19 mouse cellular contexts compared by ENCODE assay signal in genomic region chr6:85713105-85713504, GRCm38 (mm10). TPM values are rescaled to one million over a fixed set of nuclear protein-coding genes. Genes with fewer than 3 reads are reported as not detected.
A peak's percentile ranks its signal among the peaks of the same experiment; 100 is the strongest.
DNase-seq lines count a peak whose midpoint lies in the region; ATAC-seq and TF ChIP-seq lines count a peak whose summit lies in the region.
"Not testable (repeated sequence)": the region's sequence is repeated elsewhere in the genome, so short reads cannot be mapped to it uniquely, and the experiment has no call there.
"Had no signal": no experiment of that assay in that cellular context is flagged by ENCODE, and none has a peak within 500 bp of the region (broad histone marks: within the 10 kb centered on the region; RNA-seq: fewer than 3 reads in every experiment).

Nat8f7 (minus strand) TSS chr6:85713205.

- not testable (repeated sequence) for H3K4me1 ChIP-seq in intestine, postnatal 0 days (replicated peaks; ENCODE audit: control insufficient read depth, insufficient read depth, low read length); liver, adult 2 months (ENCODE audit: control insufficient read depth, insufficient read depth, low read length); stomach, postnatal 0 days (replicated peaks; ENCODE audit: control insufficient read depth, insufficient read depth)

- ATAC-seq in intestine, postnatal 0 days; stomach, postnatal 0 days (ENCODE audit: low FRiP score, low TSS enrichment): not testable (repeated sequence)

- H3K79me2 ChIP-seq in liver, adult 2 months (ENCODE audit: control insufficient read depth, insufficient read depth, low read length): not testable (repeated sequence)

- peak; percentile 21; the same call in 1 of the 2 replicates for TF ChIP-seq CTCF in intestine, postnatal 0 days (IDR thresholded peaks at IDR 0.05; ENCODE audit: low read depth)
- TF ChIP-seq CTCF in liver, adult 2 months (IDR thresholded peaks at IDR 0.05; ENCODE audit: low read depth, low read length): peak; percentile 32; the same call in 1 of the 2 replicates
- 0 out of 2 replicates have a peak, but pooled peaks have one; percentile 23 for TF ChIP-seq CTCF in stomach, postnatal 0 days (IDR thresholded peaks at IDR 0.05; ENCODE audit: low read depth)

- TF ChIP-seq POLR2A in liver, adult 2 months (IDR thresholded peaks at IDR 0.05; ENCODE audit: extremely low read depth, insufficient read depth, low read length): not testable (repeated sequence)

- not testable (repeated sequence) for TF ChIP-seq EP300 in stomach, postnatal 0 days (optimal IDR thresholded peaks at IDR 0.05)

- H3K27ac ChIP-seq in intestine, postnatal 0 days (ENCODE audit: low read depth, low read length); liver, adult 2 months (replicated peaks; ENCODE audit: insufficient read depth, low read depth, low read length); stomach, postnatal 0 days (replicated peaks): not testable (repeated sequence)

- WGBS in intestine, postnatal 0 days: 82% methylated on average over 9 of the region's 10 CpGs
- WGBS in liver, adult 2 months: 77% methylated on average over 10 of the region's 10 CpGs
- 82% methylated on average over 10 of the region's 10 CpGs for WGBS in stomach, postnatal 0 days

- H3K9ac ChIP-seq in intestine, postnatal 0 days (ENCODE audit: low read depth, low read length); liver, adult 2 months (ENCODE audit: low read depth, low read length); stomach, postnatal 0 days (ENCODE audit: low read length): not testable (repeated sequence)

- peak; percentile 6 for DNase-seq in adrenal gland, postnatal 14 days
- peak; percentile 8 for DNase-seq in gastrocnemius, postnatal 10 days
- DNase-seq in liver, adult 2 months (ENCODE audit: extremely low read depth, low read depth, low spot score): peak; percentile 4
- DNase-seq in lung, postnatal 14 days: peak; percentile 4
- DNase-seq in stomach, postnatal 0 days (ENCODE audit: low spot score): not testable (repeated sequence)

- H3K4me2 ChIP-seq in intestine, postnatal 0 days (replicated peaks; ENCODE audit: low read depth); stomach, postnatal 0 days (replicated peaks; ENCODE audit: low read depth): not testable (repeated sequence)

- H3K4me3 ChIP-seq in intestine, postnatal 0 days (ENCODE audit: low read depth, low read length); liver, adult 2 months (ENCODE audit: insufficient read depth, low read depth, low read length); stomach, postnatal 0 days (ENCODE audit: low read depth, low read length): not testable (repeated sequence)

- H3K27me3 ChIP-seq in intestine, postnatal 0 days (replicated peaks; ENCODE audit: control insufficient read depth, insufficient read depth, low read length); liver, adult 2 months (ENCODE audit: control insufficient read depth, insufficient read depth, low read length); stomach, postnatal 0 days (ENCODE audit: control insufficient read depth, insufficient read depth, low read length): not testable (repeated sequence)

- H3K36me3 ChIP-seq in intestine, postnatal 0 days (ENCODE audit: control insufficient read depth, insufficient read depth); liver, adult 2 months (ENCODE audit: control insufficient read depth, insufficient read depth, low read length); stomach, postnatal 0 days (ENCODE audit: control insufficient read depth, insufficient read depth, low read length): not testable (repeated sequence)

- not testable (repeated sequence) for H3K9me3 ChIP-seq in intestine, postnatal 0 days (ENCODE audit: control insufficient read depth); stomach, postnatal 0 days (ENCODE audit: control insufficient read depth, low read length)

RNA-seq across cellular contexts. Expression of gene Nat8f7, which starts in this region (rescaled TPM):
- total RNA-seq in adrenal gland, postnatal 14 days (2021): 0.53 and 1.1 TPM in 2 replicates
- under 1 TPM; 0.25 to 0.38 TPM for total RNA-seq in gastrocnemius, postnatal 10 days (2021)
- 0.38 and 0.40 TPM in 2 replicates for polyA plus RNA-seq in intestine, postnatal 0 days (2015; fragmentation: Nextera tagmentation; extraction: Ambion mirVana)
- 1.0 TPM in 1 of 2 replicates, not detected in the other for total RNA-seq in liver, adult 2 months (2014; rRNA removed)
- 8.9 and 9.2 TPM in 2 replicates for polyA plus RNA-seq in liver, adult 2 months (2012; rRNA removed)
- not detected in 2 replicates for polyA plus RNA-seq in stomach, postnatal 0 days (2015; fragmentation: Nextera tagmentation; extraction: Ambion mirVana)
- total RNA-seq: common myeloid progenitor, adult 5-6 weeks; ES-E14; granulocyte monocyte progenitor cell, adult 5-6 weeks; heart, postnatal 36 days had no signal
- polyA plus RNA-seq: embryonic facial prominence, embryonic 11.5 days; embryonic facial prominence, embryonic 15.5 days; erythroblast, embryonic 14.5 days; forebrain, embryonic 10.5 days; forebrain, embryonic 14.5 days; heart, embryonic 13.5 days; heart, postnatal 0 days; hindbrain, embryonic 11.5 days; hindbrain, embryonic 15.5 days had no signal

Comparison
In these comparisons a context has a peak if more than half of its experiments do, and no peak if none do; other contexts are left out.
1. Peak in DNase-seq in gastrocnemius, postnatal 10 days; RNA of the gene not detected or under 1 TPM.